Mouse (Mus musculus) E14TG2a.4 (cell line): ENCODE measurements around the gene Trpm4.

ENCODE experiments used
- CTCF ChIP-seq: conservative IDR thresholded peaks from 2 replicates; pipeline ENCODE4 v1.5.1; 2014; ENCODE audit warnings: low read length
- POU5F1 ChIP-seq: IDR thresholded peaks from 2 replicates; pipeline ENCODE4 v1.6.1; 2014; ENCODE audit warnings: low read length, borderline replicate concordance

- TF ChIP-seq CTCF = no peak
- no peak for TF ChIP-seq POU5F1
These were observed 31.0 kb downstream of the Trpm4 start for GRCm38 (mm10) chr7:45302626-45303025.
